Mouse (Mus musculus) lung, adult 2 months (tissue): ENCODE results near the gene Lrrn2.

ENCODE experiments used
- CTCF ChIP-seq: fragments of 200-500 bp; IDR thresholded peaks from 2 replicates; pipeline ENCODE4 v1.5.1; 2011; ENCODE audit warnings: mild to moderate bottlenecking, low read length, control low read depth; ENCODE audit not compliant: insufficient read depth
- POLR2A ChIP-seq: fragments of 200-500 bp; IDR thresholded peaks from 2 replicates; pipeline ENCODE4 v1.6.1; 2011; ENCODE audit warnings: low read depth, mild to moderate bottlenecking, control low read depth, low read length, borderline replicate concordance; ENCODE audit errors: extremely low read depth

DNA sequence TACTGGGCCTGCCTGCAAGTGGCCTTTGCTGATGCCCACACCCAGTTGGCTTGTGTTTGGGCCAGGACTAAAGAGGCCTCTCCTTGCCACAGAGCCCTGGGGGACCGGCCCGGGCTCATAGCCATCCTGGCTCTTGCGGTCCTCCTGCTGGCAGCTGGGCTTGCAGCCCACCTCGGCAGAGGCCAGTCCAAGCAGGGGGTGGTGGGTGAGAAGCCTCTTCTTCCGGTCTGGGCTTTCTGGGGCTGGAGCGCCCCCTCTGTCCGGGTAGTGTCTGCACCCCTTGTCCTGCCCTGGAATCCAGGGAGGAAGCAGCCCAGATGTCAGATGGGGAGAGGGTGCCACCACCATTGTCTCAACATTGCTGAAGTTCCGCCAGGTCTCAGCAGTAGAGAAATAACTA lies 58.9 kb downstream of the Lrrn2 start:
- TF ChIP-seq POLR2A = no peak
- no peak for TF ChIP-seq CTCF
